Mouse (Mus musculus): ENCODE measurements around the gene Tbc1d22a. TPM values are rescaled to one million over a fixed set of nuclear protein-coding genes. Genes with fewer than 3 reads are reported as not detected.

Gene Tbc1d22a
- total RNA-seq, 2 experiments from 2014 or later = 32.3 TPM

DNA sequence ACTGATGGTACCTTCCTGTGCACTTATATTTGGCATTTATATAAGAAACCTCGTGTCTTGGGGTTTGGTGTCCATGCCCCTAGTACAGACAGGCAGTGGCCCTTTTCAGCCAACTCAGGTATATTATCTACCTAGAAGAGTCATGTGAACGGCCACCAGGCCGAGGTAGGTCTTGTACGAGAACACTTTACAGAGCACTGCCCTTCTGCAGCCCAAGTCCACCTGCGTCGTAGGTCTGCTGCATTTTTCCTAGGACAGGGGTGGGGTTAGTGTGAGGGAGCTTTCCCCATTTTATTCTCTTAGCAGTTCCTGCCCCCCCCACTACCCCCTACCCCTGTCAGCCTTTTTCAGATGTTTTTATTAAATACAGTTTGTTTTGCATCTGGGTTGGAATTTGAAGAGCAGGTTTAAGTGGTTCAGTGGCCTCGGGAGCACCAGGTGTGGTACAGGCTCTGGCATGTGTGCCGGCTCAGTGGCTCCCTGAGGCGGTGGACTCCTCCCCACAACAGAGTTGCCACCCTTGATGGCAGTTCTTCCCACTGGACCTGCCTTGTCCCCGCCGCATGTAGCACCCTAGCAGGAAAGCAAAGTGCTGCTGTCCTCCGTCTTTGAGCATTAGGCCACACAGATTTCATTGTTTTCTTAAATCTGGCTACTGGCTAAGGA lies 277.3 kb downstream of the Tbc1d22a start:
- no peak for DNase-seq (ENCODE audit: low spot score in 2 of 2)

DNA sequence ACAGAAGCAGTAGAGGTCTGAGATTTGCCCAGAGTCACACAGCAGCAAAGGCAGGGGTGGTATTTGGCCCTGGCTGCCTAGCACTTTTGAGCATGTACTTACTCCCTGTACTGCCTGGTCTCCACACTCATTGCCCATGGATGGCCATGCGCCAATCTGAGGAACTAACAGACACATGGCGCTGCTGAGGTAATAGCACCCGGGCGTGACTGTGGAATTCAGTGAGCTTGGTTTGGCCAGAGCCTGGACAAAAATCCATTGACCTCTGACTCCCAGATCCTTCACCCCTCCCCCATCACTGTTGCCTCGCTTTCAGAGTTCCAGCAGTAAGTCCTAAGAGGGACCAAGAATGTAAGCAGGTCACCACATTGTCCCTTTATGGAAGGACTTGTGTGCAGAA lies 278.4 kb downstream of the Tbc1d22a start:
- DNase-seq (ENCODE audit: low spot score in 2 of 2) = no peak

DNA sequence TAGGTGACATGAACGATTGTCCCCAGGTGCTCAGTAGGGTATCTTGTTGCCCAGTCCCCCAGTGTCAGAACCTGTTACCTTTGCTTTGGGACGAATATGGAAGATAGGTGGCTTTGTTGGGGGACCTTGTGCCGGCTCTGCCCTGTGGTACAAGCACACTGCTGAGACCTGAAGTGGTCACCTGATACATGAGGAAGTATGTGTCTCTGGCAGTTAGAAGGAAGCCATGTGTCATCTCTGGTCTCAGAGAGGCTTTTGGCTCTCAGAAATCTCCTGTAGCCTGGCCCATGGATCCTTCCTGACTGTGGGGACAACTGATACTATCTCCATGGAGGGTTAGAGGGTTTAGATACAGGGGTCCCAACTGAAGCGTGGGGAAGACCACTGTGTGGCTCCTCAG lies 281.9 kb downstream of the Tbc1d22a start:
- DNase-seq (ENCODE audit: low spot score in 2 of 2) = no peak

DNA sequence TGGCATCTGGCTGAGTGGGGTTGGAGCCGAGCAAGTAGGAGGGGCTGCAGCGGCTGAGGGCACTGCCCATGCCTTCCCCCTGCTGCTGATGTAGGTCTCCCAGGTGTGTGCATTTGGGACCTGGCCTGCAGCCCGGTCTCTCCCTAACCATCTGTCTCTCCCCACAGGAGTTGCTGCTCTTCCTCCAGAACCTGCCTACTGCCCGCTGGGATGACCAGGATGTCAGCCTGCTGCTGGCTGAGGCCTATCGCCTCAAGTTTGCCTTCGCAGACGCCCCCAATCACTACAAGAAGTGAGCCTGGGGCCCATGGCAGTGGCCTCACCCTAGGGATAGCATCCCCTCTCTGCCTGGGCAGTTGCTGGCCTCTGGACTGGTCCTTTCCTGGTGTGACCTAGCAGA lies 282.4 kb downstream of the Tbc1d22a start:
- DNase-seq (ENCODE audit: low spot score in 2 of 2) = no peak

DNA sequence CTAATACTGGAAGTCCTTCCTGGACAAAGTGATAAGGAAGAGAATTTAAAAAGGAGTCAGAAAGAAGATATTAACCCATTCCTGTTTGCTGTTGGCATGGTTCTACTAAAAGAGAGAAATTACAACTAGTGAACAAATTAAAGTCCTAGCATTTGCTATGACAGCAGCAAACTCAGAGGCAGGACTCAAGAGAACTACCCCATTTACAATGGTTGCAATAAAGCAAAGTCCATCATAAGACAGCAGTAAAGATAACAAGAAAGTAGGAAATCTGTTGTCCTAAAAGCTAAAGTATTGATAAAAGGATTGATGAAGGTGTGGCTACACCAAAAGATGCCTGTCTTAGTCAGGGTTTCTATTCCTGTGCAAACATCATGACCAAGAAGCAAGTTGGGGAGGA lies 286.3 kb downstream of the Tbc1d22a start:
- DNase-seq (ENCODE audit: low spot score in 2 of 2) = no peak

DNA sequence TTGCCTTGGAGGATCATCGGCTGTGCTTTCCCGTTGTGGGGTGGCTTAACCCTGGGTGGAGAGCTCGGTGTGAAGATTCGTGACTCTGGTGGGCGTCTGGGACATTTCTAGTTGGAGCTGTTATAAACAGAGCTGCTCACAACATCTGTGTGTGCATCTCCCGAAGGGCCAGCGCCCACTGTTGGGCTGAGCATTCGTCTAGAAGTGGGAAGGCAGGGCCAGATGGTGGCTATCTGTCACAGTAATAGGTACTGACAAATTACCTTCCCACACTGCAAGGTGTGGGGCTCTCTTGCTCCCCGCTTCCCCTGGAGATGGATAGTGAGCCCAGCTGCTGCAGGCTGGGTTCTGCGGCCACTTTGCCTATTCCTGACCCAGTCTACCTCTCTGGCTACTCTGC lies 289.2 kb downstream of the Tbc1d22a start:
- DNase-seq (ENCODE audit: low spot score in 2 of 2) = no peak

DNA sequence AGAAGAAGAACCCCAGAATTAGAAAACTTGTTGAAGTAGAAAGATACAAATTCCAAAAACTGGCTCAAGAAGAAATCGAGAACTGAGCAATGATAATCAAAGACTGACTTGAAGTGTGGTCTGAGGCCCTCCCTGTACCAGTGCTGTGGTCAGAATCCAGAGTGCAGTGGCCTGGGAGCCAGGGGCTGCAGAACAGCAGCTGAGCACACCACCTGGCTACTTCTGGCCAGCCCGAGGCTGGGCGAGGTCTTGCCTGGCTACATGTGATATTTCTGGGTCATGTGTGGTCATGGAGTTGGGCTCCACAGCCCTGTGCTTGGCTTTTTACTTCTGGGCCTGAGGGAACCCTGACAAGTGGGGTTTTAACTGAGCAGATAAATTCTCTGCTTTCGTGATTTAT lies 292.4 kb downstream of the Tbc1d22a start:
- DNase-seq (ENCODE audit: low spot score in 2 of 2) = no peak

DNA sequence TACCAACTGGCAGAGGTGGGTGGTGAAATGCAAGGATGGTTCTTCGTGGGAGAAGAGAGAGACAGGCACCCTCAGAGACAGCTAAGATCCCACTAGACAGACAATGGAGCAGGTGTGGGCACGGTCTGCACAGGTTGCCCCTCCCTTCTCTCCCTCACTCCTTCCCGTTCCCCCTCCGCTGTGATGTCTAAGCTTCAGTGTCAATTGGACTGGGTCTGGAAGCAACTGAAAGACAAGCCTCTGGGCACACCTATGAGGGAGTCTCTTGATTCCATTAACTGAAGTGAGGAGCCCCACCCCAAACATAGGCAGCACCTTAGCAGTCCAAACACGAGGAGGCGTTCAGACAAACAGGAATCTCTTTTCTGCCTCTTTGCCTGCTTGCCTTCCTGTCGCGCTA lies 293.3 kb downstream of the Tbc1d22a start:
- DNase-seq (ENCODE audit: low spot score in 2 of 2) = no peak

DNA sequence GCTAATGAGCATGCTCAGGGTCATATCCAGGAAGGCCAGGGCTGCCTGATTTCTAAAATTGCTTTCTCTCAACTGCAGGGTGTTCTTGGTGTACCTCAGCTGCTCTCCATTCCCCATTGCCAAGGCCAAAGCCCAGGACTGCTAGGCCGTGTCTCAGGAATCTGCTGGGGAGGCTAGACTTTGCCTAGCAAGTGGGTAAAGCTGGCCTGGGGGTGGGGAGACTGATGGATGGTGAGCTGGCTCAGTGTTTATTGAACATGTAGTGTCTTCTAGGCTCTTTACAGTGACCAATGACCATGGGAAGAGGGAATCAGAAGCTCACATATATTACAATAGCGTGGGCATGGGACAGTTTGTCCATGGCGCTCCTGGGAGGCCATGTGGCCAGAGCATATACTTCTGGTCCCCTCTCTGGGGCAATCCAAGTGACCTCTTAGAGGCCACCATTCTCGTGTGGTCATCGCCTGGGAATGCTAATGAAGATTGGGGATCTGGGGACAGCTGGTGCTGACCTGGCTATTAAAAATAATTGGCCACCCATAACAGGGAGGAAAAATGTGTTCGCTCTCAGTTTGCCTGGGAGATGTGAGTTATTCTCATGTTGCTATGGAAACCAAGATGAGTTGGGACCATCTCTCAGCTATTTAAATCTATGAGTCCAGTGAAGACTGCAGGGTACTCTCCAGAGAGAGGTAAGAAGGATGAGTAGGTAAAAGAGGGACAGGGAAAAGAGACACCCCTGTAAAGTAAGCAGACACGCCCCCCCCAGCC lies 294.3 kb downstream of the Tbc1d22a start:
- DNase-seq (ENCODE audit: low spot score in 2 of 2) = no peak

DNA sequence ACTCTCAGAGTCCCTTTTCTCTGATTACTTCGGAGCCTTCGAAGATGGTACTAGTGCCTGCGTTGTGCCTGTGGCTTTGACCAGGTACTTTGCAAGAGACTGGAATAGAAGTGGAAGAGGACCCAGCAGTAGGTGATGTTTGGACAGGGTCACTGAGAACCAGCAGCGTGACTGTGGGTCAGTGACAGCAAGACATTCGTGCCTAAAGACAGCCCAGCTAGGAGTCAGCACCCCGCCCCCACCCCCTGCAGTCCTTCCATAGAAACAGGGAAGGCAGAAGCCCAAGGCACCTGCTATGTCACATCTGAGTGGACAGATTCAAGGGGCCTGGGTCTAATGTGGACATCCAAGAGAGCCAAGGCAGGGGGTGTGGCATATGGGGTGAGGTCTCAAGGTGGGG lies 295.3 kb downstream of the Tbc1d22a start:
- no peak for DNase-seq (ENCODE audit: low spot score in 2 of 2)

DNA sequence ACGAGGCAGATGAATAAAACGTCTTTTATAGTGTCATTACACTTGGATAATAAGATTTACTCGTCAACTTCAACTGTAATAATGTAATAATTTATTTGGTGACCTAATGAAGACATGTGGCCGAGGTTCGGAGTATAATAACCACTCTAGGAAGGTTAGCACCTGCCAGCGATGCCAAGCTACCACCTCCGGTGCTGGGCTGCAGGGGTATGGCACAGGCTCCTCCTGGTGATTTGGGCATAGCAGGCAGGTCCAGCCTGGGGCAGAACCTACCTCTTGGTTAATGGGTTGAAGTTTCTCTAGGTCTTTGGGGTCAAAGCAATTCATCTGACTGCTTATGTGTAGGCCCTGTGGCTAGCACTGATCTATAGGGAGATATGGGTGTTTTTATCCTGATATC lies 296.9 kb downstream of the Tbc1d22a start:
- no peak for DNase-seq (ENCODE audit: low spot score in 2 of 2)

DNA sequence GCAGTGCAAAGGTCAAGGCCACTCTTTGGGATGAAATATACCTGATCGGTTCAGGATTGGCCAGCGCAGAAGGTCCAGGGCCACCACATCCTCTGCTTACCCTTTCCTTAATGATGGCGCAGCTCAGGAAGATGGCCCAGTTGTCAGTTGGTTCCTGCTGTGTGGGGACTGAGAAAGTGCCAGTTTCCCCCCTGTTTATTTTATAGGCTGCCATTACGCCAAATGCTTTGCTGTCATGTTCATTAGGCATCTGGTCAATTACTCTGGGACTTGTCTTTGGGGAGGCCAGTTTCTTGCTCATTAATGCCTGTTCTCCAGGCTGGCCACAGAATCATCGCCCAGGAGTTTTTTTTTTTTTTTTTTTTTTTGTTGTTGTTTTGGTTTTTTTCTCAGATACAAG lies 299.1 kb downstream of the Tbc1d22a start:
- DNase-seq (ENCODE audit: low spot score in 2 of 2) = no peak

DNA sequence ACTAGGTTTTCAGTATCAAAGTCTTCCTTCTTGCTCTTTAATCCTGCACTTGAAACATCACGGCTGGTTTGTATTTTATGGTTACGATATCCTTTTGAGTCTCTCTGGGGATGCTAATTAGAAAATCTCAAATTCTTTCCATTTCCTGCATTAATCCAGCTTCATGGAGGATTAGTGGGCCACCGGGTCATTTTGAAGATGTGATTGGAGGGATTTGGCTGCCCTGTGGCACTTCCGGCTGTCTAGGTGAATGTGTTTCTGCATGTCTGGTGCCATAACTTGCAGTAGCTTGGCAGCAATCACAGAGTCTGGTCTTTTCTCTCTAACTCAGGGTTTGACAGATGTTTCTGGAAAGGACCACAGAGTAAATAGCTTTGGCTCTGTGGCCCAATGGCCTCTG lies 305.9 kb downstream of the Tbc1d22a start:
- DNase-seq (ENCODE audit: low spot score in 2 of 2) = no peak

DNA sequence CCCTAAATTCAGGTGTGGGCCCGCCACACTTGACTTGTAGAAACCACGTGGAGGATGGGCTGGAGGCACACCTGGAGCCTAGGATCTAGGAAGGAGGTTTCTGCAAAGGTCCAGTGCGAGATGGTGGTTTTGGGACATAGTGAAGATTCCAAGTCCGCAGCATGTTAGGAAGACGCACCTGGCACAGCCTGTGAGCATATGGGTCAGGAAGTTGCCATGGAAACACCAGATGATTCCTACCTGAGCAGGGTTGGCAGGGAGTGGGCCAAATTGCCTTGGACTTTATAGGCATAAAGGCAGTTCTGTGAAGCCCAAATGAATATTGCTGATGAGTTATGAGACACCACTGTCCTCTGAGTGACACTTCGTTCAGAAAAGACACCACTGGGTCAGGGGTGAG lies 321.1 kb downstream of the Tbc1d22a start:
- DNase-seq (ENCODE audit: low spot score in 2 of 2) = no peak

DNA sequence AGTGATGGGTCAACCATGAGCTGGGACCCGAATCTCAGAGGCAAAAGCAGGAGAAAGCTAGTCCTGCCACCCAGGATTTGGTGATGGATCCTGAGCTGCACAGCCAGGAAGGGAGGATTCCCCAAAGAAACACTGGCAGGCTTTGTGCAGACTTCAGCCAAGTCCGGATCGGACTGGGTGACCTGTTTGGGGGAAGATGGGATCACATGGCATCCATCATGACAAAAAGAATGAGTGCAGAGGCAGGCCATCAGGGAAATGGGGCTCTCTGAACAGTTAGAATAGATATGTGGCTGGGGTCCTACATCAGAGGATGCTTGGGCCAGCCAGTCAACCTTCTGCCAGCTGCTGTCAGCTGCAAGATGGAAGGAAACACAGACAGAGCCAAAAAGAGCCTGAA lies 328.1 kb downstream of the Tbc1d22a start:
- DNase-seq (ENCODE audit: low spot score in 2 of 2) = no peak

DNA sequence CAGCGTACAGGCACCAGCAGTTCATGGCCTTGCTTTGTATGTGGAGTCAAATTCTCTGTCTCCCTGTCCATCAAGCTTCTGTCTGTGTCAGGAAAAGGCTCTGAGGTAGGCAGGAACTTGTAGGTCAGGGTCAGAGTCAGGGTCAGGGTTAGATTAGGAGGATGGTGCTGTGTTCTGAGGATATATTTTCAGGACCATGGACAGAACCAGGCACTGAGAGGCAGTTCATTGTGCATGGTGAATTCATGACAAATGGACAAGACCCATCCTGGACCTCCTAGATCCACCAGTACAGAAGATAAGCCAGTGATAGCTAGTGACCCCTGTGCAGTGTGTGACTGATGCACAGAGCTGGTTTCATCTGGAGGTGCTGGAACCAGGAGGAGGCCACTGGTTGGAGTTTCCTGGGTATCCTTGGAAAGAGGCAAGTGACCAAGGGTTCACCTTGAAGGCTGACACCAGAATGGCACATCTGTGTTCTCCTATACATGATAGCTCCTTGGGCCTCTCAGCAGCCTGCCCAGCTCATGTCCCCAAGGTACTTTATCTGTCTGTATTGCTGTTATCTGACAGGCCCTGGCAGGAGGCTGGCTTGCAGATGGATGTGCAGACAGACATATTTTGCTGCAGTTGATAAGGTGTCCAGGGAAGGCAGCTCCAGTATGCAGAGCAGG lies 330.0 kb downstream of the Tbc1d22a start:
- DNase-seq (ENCODE audit: low spot score in 2 of 2) = no peak

Other genes with a start within 250 kb of the Tbc1d22a start
- gene Celsr1, start 180.7 kb upstream of the Tbc1d22a start, total RNA-seq (2021) = 10 to 100 TPM; 11.0 to 14.8 TPM
- gene Gramd4, start 156.8 kb upstream of the Tbc1d22a start, total RNA-seq (2021) = 10 to 100 TPM; 22.9 to 23.1 TPM
- gene Cerk, start 28.3 kb upstream of the Tbc1d22a start, total RNA-seq (2021) = 10 to 100 TPM; 26.3 to 26.8 TPM